Mouse (Mus musculus) lung, postnatal 0 days (tissue): ENCODE results near the gene Klhl7.

Experiments
- CTCF ChIP-seq: IDR thresholded peaks from 2 replicates; pipeline ENCODE4 v1.5.1; 2016; ENCODE audit warnings: antibody characterized with exemption, mild to moderate bottlenecking
- EP300 ChIP-seq: IDR thresholded peaks from 2 replicates; pipeline ENCODE4 v1.6.1; 2016; ENCODE audit warnings: antibody characterized with exemption, mild to moderate bottlenecking, control low read depth

DNA sequence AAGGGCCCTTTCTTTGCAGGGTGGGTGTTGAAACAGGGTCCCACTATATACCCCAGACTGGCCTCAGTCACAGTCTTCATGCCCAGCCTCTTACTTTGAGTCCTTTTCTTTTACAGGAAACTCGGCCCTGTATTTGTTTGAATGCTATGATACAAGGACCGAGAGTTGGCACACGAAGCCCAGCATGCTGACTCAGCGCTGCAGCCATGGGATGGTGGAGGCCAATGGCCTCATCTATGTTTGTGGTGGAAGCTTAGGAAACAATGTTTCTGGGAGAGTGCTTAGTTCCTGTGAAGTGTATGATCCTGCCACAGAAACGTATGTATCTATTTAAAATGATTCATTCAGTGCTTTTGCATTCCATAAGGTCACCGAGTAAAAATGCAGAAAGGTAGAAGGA is 56.4 kb downstream of the Klhl7 start:
- TF ChIP-seq CTCF, result no peak
- no peak for TF ChIP-seq EP300
